In genomic region chr11:76243811-76244546, GRCm38 (mm10) we compare ENCODE assay signal across 8 mouse cellular contexts. TPM values are rescaled to one million over a fixed set of nuclear protein-coding genes. Genes with fewer than 3 reads are reported as not detected.
A peak's percentile ranks its signal among the peaks of the same experiment; 100 is the strongest.
DNase-seq lines count a peak whose midpoint lies in the region; ATAC-seq and TF ChIP-seq lines count a peak whose summit lies in the region.

No protein-coding gene starts in this region.

- peak; percentile 70 for DNase-seq in heart, embryonic 10.5 days (ENCODE audit: low spot score)
- DNase-seq in heart, adult 18-20 months = no peak
- DNase-seq in layer of hippocampus, postnatal 25 days (ENCODE audit: extremely low spot score in 1 of 2, low spot score in 1 of 2) = no peak
- DNase-seq in thymus, adult 18-20 months = no peak

- H3K9ac ChIP-seq in forebrain, embryonic 12.5 days = peak overlapping the region; percentile 76
- H3K9ac ChIP-seq in liver, embryonic 15.5 days = peak overlapping the region; percentile 84

- peak overlapping the region; percentile 94 for H3K27ac ChIP-seq in heart, embryonic 10.5 days
- peak overlapping the region; percentile 72; the same call in 1 of the 2 replicates for H3K27ac ChIP-seq in forebrain, embryonic 12.5 days
- no peak overlapping the region for H3K27ac ChIP-seq in liver, embryonic 15.5 days (replicated peaks)

- no peak; the same call in 1 of the 2 replicates for ATAC-seq in forebrain, embryonic 12.5 days (ENCODE audit: low FRiP score)
- ATAC-seq in liver, embryonic 15.5 days (ENCODE audit: insufficient read depth) = peak; percentile 54
- no peak for ATAC-seq in granulocyte monocyte progenitor cell, adult 5-6 weeks (replicated peaks; ENCODE audit: poor library complexity, severe bottlenecking)

- H3K36me3 ChIP-seq in heart, embryonic 10.5 days = peaks cover 35% of the 10 kb centered on the region
- H3K36me3 ChIP-seq in E14TG2a.4 (ENCODE audit: insufficient read depth, low read length) = peaks cover 39% of the 10 kb centered on the region
- H3K36me3 ChIP-seq in forebrain, embryonic 12.5 days (replicated peaks) = peaks cover 23% of the 10 kb centered on the region
- H3K36me3 ChIP-seq in liver, embryonic 15.5 days (replicated peaks) = peaks cover 26% of the 10 kb centered on the region

- H3K4me2 ChIP-seq in forebrain, embryonic 12.5 days = peak overlapping the region; percentile 88
- peak overlapping the region; percentile 91 for H3K4me2 ChIP-seq in liver, embryonic 15.5 days

- peak overlapping the region; percentile 95 for H3K4me3 ChIP-seq in heart, embryonic 10.5 days
- peak overlapping the region; percentile 94 for H3K4me3 ChIP-seq in E14TG2a.4 (replicated peaks; ENCODE audit: low read length)
- H3K4me3 ChIP-seq in forebrain, embryonic 12.5 days (replicated peaks) = peak overlapping the region; percentile 73
- H3K4me3 ChIP-seq in liver, embryonic 15.5 days (replicated peaks) = peak overlapping the region; percentile 86

- H3K4me1 ChIP-seq in heart, embryonic 10.5 days = peaks cover 16% of the 10 kb centered on the region
- H3K4me1 ChIP-seq in E14TG2a.4 (replicated peaks; ENCODE audit: low read depth, low read length) = peaks cover 22% of the 10 kb centered on the region
- H3K4me1 ChIP-seq in forebrain, embryonic 12.5 days = peaks cover 21% of the 10 kb centered on the region
- H3K4me1 ChIP-seq in liver, embryonic 15.5 days (replicated peaks) = peaks cover 21% of the 10 kb centered on the region

- no peaks in the 10 kb centered on the region for H3K9me3 ChIP-seq in heart, embryonic 10.5 days
- no peaks in the 10 kb centered on the region for H3K9me3 ChIP-seq in E14TG2a.4 (ENCODE audit: low read length)
- no peaks in the 10 kb centered on the region for H3K9me3 ChIP-seq in forebrain, embryonic 12.5 days
- H3K9me3 ChIP-seq in liver, embryonic 15.5 days (replicated peaks) = no peaks in the 10 kb centered on the region

- H3K27me3 ChIP-seq in heart, embryonic 10.5 days (ENCODE audit: insufficient read depth, poor library complexity, severe bottlenecking) = no peaks in the 10 kb centered on the region
- H3K27me3 ChIP-seq in E14TG2a.4 (ENCODE audit: insufficient read depth, low read length) = no peaks in the 10 kb centered on the region
- no peaks in the 10 kb centered on the region for H3K27me3 ChIP-seq in forebrain, embryonic 12.5 days
- no peaks in the 10 kb centered on the region for H3K27me3 ChIP-seq in liver, embryonic 15.5 days

- WGBS in heart, embryonic 10.5 days = 2% methylated on average over 34 of the region's 34 CpGs
- 3% methylated on average over 34 of the region's 34 CpGs for WGBS in forebrain, embryonic 12.5 days
- 2% methylated on average over 34 of the region's 34 CpGs for WGBS in liver, embryonic 15.5 days (ENCODE audit: insufficient replicate concordance)

- TF ChIP-seq CTCF in E14TG2a.4 (conservative IDR thresholded peaks at IDR 0.05; ENCODE audit: low read length) = no peak

RNA-seq across cellular contexts. Expression of gene Glod4, which starts 0.5 kb away (rescaled TPM):
- polyA plus RNA-seq in heart, embryonic 10.5 days (2016; fragmentation: Nextera tagmentation; extraction: Ambion mirVana) = 126 and 135 TPM in 2 replicates
- total RNA-seq in heart, adult 18-20 months (2021) = 10 to 100 TPM; 40.3 to 44.6 TPM
- 123 and 125 TPM in 2 replicates for polyA plus RNA-seq in forebrain, embryonic 12.5 days (2016; fragmentation: Nextera tagmentation; extraction: Ambion mirVana)
- polyA plus RNA-seq in liver, embryonic 15.5 days (2015; fragmentation: Nextera tagmentation; extraction: Ambion mirVana) = 50.7 and 52.0 TPM in 2 replicates
- total RNA-seq in layer of hippocampus, postnatal 25 days (2021) = 10 to 100 TPM; 51.0 to 57.8 TPM
- total RNA-seq in granulocyte monocyte progenitor cell, adult 5-6 weeks (2014; fragmentation: Nextera tagmentation) = 69.2 and 126 TPM in 2 replicates
- 302 and 358 TPM in 2 replicates for total RNA-seq in granulocyte monocyte progenitor cell, adult 5-6 weeks (2017)

RNA-seq across cellular contexts. Expression of gene Mrm3, which starts 0.5 kb away (rescaled TPM):
- polyA plus RNA-seq in heart, embryonic 10.5 days (2016; fragmentation: Nextera tagmentation; extraction: Ambion mirVana) = 27.8 and 29.1 TPM in 2 replicates
- 10 to 100 TPM; 24.6 to 27.4 TPM for total RNA-seq in heart, adult 18-20 months (2021)
- polyA plus RNA-seq in forebrain, embryonic 12.5 days (2016; fragmentation: Nextera tagmentation; extraction: Ambion mirVana) = 20.0 and 22.2 TPM in 2 replicates
- 14.1 and 14.2 TPM in 2 replicates for polyA plus RNA-seq in liver, embryonic 15.5 days (2015; fragmentation: Nextera tagmentation; extraction: Ambion mirVana)
- 10 to 100 TPM; 17.2 to 17.4 TPM for total RNA-seq in layer of hippocampus, postnatal 25 days (2021)
- total RNA-seq in granulocyte monocyte progenitor cell, adult 5-6 weeks (2014; fragmentation: Nextera tagmentation) = 19.7 and 26.3 TPM in 2 replicates
- 28.5 and 30.5 TPM in 2 replicates for total RNA-seq in granulocyte monocyte progenitor cell, adult 5-6 weeks (2017)

RNA-seq across cellular contexts. Expression of gene Gemin4, which starts 26.5 kb away (rescaled TPM):
- 40.0 and 42.1 TPM in 2 replicates for polyA plus RNA-seq in heart, embryonic 10.5 days (2016; fragmentation: Nextera tagmentation; extraction: Ambion mirVana)
- total RNA-seq in heart, adult 18-20 months (2021) = 1 to 10 TPM; 3.2 to 4.3 TPM
- 31.9 and 35.3 TPM in 2 replicates for polyA plus RNA-seq in forebrain, embryonic 12.5 days (2016; fragmentation: Nextera tagmentation; extraction: Ambion mirVana)
- polyA plus RNA-seq in liver, embryonic 15.5 days (2015; fragmentation: Nextera tagmentation; extraction: Ambion mirVana) = 12.7 and 13.2 TPM in 2 replicates
- 10 to 100 TPM in 1 of 2 experiments, 1 to 10 TPM in 1; 7.2 to 11.7 TPM for total RNA-seq in layer of hippocampus, postnatal 25 days (2021)
- total RNA-seq in granulocyte monocyte progenitor cell, adult 5-6 weeks (2014; fragmentation: Nextera tagmentation) = 21.6 and 21.9 TPM in 2 replicates
- total RNA-seq in granulocyte monocyte progenitor cell, adult 5-6 weeks (2017) = 18.2 and 19.1 TPM in 2 replicates

RNA-seq across cellular contexts. Expression of gene Dbil5, which starts 26.6 kb away (rescaled TPM):
- polyA plus RNA-seq in heart, embryonic 10.5 days (2016; fragmentation: Nextera tagmentation; extraction: Ambion mirVana) = 0.80 and 1.1 TPM in 2 replicates
- under 1 TPM; 0.50 to 0.90 TPM for total RNA-seq in heart, adult 18-20 months (2021)
- polyA plus RNA-seq in forebrain, embryonic 12.5 days (2016; fragmentation: Nextera tagmentation; extraction: Ambion mirVana) = 0.37 and 0.84 TPM in 2 replicates
- 0.36 and 0.59 TPM in 2 replicates for polyA plus RNA-seq in liver, embryonic 15.5 days (2015; fragmentation: Nextera tagmentation; extraction: Ambion mirVana)
- total RNA-seq in layer of hippocampus, postnatal 25 days (2021) = 1 to 10 TPM; 1.2 to 1.4 TPM
- not detected in 2 replicates for total RNA-seq in granulocyte monocyte progenitor cell, adult 5-6 weeks (2014; fragmentation: Nextera tagmentation)
- total RNA-seq in granulocyte monocyte progenitor cell, adult 5-6 weeks (2017) = not detected in 2 replicates
